Mouse (Mus musculus) spleen, adult 2 months (tissue): ENCODE data around the gene Cnga4.

Source experiments
- CTCF ChIP-seq: fragments of 200-500 bp; IDR thresholded peaks from 2 replicates; pipeline ENCODE4 v1.5.1; 2011; ENCODE audit warnings: mild to moderate bottlenecking, inconsistent platforms; ENCODE audit not compliant: insufficient read depth, insufficient read length, insufficient replicate concordance; ENCODE audit errors: extremely low read depth
- POLR2A ChIP-seq: fragments of 200-500 bp; IDR thresholded peaks from 2 replicates; pipeline ENCODE4 v1.6.1; 2011; ENCODE audit warnings: low read depth, low read length, inconsistent platforms

DNA sequence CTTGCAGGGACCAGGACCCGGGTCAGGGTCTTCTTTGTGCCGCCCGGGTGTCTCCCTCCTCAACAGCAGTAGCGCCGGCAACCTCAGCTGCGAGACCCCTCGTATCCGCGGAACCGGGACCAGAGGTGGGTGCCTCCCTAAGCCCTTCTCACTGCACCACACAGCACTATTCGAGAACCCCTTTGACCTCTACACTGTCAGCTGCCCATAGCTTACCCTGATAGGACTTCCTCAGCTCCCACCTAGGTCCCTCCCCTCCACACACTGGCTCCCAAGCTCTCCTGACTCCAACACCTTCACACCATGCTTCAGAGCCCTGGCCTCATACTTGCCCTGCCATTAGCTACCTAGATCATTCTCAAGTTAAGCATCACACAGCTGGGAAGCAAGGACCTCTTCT, 21.7 kb downstream of the Cnga4 start:
- no peak for TF ChIP-seq CTCF
- TF ChIP-seq POLR2A: no peak
